Mouse (Mus musculus) kidney, adult 18-20 months (tissue): ENCODE results near the gene Neurod6.
"Not testable (repeated sequence)": the region's sequence is repeated elsewhere in the genome, so short reads cannot be mapped to it uniquely, and the experiment has no call there.

Experiments used
- DNase-seq: peaks from one replicate; pipeline ENCODE4 v3.0.0; 2021

Gene Neurod6

DNA sequence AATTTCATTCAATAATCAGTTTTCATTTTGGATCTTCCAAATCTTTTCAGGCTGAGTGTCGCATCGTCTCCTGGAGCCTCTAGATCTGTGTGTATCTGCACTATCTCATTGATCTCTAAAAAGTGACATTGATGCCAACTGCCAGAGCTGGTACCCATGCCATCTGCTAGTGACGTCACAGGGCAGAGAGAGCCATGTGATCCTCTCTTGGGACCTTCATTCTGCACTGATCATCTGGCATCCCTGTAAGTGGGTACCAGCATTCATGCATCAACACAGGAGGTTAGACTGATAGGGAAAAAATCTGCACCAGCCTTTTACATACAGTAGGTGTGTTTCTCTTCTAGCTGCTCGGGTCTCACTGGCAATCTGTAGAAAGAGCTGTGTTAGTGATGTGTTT, at the start of gene Neurod6:
Gene Neurod6 (minus strand): TSS at position 290 of the 400 bp plus-strand sequence.
- no peak for DNase-seq

DNA sequence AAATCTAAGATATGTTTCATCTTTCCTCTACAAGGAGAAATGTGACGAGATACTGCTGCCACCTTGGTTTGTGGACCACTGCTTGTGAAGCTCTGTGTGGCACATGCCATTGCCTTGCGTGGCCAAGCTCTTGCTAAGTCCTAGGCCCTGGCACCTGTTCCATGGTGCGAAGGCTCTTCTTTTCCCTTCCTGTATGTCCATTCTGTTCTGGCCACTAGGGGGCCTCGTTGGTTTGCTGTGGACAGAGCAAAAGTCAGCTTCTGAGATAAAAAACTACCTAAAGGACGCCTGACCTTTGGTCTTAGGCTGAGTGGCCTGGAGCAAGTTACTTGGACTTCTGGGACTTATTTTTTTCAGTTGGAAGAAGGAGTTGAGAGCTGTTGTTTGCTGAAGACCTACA, 36.1 kb upstream of the Neurod6 start:
- peak; percentile 48 for DNase-seq

DNA sequence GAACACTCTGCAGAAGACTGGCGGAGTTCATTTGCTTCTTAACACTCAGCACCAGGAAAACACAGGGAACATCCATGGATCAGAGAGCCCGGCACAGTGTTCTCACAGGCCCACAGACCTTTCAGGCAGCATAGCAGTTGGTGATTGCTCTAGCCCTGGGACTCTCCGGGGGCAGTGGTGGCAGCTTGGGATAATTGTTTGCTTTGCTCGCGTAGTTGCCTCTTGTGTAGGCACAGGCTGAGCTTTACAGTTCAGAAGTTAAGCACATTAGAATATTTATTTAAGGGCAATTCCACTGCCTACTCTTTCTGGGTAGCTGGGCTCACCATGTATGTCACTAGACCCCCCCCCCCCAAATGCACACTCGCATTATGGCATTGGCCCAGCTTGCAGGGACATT, 34.4 kb upstream of the Neurod6 start:
- DNase-seq: no peak

DNA sequence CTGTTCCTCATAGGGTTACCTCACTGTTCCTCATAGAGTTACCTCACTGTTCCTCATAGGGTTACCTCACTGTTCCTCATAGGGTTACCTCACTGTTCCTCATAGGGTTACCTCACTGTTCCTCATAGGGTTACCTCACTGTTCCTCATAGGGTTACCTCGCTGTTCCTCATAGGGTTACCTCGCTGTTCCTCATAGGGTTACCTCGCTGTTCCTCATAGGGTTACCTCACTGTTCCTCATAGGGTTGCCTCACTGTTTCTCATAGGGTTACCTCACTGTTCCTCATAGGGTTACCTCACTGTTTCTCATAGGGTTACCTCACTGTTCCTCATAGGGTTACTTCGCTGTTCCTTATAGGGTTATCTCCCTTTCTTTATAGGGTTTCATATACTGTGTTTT, 29.9 kb upstream of the Neurod6 start:
- DNase-seq: not testable (repeated sequence)

DNA sequence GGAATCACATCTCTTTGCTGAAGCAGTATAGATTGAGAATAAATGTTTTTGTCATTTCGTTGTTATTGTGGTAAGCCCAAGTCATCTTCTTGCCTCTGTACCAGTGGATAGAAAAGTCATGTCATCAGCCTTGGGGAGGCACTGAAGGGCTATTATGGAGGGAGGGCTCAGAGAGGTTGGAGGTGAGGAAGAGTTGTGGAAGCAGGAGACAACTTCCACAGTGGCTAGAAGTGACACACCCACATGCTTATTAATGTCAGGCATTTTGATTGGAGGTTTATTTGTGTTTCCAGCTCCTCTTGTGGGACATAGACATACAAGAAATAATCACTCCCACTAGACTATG, 23.7 kb upstream of the Neurod6 start:
- no peak for DNase-seq

DNA sequence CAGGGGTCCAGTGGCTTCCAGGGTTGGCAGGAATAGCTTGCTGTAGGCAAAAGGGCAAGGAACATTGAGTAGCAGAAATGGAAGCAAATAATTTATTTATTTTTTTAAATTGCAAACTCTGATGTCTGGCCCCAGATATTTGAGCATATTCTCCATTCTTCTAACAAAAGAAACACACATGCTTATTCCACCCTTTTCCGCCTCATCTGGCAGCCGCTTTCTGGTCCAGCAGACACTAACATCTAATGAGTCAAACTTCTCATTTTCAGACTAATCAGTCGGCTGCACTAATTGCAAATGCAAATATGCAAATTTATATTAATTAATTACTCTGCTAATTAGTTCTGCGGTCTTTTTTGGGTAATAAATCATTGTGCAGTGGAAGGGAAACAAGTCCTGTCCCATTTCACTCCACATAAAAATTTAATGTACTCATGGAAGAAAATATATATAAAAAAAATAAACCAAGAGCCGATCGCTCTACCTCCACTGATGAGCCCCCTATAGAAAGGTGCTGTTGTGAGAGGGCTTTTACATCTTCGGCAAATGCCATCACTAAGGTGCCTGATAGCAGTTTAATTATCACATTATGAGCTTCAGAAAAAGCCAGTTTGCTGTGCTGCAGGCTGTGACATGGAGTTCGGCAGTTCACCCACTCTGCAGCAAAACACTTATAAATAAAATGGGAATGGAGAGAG, 23.1 kb upstream of the Neurod6 start:
- no peak for DNase-seq

DNA sequence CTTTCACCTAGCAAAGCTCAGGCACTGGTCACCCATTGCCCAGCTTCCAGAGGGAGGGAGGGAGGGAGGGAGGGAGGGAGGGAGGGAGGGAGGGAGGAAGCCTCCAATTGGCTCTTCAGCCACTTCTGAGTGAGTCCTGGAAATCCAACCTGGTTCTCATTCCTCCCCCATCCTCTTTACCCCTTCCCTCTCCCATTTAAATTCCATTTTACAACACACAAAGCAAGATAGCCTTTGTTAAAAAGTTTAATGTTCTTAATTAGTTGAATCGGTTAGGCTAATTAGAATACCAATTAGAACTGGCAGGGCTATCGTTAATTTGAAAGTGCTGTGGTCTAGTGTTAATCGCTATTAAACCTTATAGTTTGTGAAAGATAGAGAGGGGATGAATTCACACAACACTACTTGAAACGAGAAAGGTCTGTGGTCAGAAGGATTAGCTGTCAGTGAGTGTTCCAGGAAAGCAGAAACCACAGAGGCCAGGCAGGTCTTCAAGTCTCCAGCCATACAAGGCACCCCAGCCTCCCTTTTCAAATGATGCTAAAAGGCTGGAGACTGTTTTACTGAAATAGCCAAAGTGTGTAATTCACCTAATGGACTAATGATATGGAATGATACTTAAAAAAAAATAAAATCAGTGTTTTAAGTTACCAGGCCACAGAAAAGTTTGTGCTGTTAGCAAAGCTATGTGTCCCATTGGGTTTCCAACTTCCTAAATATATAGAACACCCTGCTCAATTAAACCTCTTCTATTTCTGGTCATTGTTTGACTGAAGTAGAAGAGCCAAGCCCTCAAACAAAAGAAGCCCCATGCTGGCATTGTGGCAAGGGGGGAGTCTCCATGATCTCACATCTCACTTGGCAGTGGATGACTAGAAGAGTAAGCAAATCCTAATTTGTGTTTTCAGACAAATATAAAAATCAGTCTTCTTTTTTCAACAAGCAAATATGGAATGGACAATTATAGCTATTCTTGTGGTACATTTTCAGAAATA, 19.6 kb upstream of the Neurod6 start:
- DNase-seq: no peak

DNA sequence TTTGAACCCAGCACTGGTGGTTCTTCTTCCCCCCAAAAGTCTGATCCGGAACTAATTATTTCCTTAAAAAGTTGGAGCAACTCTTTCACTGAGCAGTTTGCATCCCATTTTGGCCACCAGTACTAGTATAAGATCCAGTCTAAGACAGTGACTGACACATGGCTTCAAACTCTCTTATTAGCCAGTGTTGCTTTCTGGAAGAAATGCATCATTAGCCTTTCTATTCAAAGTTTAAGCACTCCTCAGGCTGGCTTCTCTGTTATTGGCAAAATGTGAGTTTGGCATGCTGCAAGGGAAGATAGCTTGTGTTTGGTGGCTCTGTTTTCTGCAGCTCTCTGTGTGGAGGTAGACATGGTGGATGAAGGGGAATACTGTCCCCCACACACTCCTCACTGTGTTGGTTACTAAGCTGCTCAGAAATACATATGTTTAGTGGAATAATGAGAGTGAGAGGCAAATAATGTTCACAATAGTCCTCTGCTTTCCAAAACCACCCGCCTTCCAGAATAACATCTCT, 9.0 kb upstream of the Neurod6 start:
- DNase-seq: no peak

DNA sequence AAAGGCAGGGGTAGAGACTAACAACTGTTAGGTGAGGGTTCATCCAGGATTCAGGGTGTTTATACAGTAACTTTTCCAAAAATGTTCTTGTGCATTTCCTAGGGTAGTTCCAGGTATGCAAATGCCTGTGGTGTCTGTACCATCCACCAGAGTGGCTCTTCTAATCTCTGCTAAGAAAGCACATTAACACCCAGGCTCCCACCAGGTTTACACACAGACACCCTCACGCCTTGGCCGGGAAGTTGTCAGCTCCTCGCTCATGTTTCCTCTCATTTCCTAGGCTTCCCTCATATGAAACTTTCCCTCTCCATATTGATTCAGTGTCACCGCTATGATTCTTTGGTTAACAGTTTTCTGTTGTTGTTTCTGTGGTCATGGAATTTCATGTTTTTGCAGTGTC, 2.4 kb upstream of the Neurod6 start:
- no peak for DNase-seq

DNA sequence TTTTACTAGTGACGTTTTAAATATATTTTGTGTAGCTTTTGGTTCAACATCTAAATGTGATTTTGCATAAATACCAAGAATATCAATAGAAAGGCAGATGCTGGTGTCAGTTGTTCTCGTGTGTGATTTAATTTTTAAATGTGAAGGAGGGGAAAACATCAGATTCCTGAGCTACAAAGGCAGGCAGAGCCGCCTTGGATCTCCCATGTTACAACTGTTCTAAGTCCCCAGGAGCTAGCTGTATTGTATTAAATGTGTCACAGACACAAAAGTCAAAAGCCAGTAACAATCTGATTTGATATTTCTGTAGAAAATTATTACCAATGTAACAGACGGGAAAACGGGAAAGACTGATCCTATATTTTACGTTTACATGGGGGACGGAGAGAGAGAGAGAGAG, 1.8 kb upstream of the Neurod6 start:
- DNase-seq: no peak

DNA sequence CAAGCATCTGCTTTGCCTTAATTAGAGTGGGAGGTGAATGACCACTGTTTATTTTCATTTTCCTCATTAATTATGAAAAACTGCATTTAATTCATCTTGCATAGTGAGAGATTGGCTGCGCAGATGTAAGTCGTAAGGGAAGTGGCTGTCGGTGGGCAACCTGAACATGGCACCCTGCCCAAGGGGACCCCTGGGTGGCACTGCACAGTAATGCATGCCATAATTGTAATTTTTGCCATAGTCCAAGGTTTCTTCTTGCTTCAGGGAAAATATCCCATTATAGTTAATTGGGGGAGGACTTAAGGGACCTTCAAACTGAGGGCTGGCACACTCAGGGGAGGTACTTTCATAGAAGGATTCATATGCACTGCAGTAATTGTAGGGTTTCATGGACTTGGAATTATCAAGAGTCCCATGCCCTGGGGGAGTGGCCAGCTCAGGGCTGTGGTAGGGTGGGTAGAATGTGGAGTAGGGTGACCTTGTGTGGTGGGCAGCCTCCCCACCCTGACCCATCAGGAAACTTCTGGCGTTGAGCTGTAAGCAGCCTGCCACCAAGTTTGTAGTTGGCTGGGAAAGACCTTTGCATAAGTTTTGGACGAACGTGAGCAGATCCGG, 2.4 kb downstream of the Neurod6 start:
- no peak for DNase-seq

DNA sequence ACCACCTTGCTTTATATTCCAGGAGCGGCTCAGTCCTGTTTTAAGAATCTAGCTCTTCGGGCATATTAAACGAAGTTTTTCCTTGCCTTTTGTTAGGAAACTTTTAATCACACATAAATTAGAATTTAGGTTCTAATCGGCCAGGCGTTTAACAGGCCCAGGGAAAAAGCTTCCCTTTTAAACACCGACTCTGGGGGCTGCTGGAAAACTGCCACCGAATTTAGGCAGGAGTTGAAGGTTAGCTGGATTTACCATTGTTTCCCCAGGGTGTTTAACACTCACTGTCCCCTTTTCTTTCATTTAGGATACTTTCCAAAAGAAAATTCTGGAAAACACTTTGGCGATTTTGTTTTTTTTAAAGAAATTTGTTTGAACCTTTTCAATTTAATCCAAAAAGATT, 3.7 kb downstream of the Neurod6 start:
- DNase-seq: no peak

DNA sequence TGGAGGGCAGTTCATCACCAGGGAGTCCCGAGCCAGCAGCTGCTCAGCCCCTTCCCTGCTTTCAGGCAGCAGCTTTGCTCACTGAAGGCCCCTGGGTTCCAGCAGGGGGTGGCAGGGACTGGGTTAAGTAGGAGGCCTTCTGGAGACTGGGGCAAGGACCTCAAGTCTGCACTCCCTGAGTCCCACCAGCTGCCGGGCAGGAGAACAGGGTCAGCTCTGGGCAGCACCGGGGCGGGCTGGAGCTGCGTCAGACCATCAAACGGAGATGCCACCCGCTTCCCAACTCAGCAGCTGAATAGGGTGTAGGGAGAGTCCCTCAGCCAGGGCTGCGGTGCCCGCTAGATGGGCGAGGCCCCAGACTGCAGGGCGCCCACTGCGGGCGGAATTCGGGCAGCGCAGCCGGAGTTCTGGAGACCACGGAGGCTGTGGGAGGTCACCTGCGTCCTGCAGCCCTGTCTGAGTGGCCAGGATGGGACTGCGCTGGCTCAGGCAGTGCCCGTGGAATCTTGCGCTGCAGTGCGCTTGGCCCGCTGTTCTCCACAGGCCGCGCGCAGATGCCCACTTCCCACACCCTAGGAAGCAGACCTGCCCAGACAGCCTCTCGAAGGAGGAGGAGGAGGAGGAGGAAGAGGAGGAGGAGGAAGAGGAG, 4.3 kb downstream of the Neurod6 start:
- no peak for DNase-seq

DNA sequence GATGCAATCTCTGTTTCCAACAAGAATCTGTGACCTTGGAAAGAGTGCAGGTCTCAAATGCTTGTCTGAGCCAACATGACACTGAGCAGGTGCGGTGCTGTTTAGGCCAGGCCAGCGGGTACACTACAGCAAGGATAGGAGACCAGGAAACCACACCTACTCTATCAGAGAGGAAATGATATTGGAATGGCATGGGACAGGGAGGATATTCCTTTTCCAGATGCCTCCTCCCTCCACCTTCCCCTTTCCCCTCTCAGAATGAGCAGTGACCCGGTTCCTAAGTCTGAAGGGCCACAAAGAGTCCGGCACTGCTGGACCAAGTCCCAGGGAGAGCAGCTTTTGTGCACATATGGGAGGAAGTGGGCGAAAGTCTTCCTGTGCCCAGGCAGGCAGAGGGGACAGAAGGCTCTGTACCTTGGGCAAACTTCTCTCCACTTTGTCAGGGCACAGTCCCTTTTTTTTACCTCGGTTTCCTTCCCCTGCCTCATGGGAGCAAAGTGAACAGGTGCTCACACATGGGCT, 4.9 kb downstream of the Neurod6 start:
- DNase-seq: no peak

DNA sequence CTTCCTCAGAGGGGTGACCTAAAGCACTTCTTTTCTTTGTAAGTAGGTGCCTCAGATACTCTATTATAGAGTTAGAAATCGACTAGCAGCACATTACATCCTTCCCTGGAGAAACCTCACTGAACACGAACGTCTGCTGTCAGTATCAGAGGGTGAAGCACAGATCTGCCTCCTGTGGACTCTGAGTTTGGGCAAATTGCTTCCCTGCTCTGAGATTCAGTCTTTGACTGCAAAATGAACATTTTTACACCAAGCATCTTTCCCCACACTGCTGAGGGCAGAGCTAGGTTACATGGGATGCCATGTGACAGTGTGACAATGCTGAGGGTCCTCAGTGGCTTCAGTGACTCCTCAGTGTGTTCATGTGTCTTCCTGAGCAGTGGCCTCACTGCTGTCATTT, 13.3 kb downstream of the Neurod6 start:
- no peak for DNase-seq

DNA sequence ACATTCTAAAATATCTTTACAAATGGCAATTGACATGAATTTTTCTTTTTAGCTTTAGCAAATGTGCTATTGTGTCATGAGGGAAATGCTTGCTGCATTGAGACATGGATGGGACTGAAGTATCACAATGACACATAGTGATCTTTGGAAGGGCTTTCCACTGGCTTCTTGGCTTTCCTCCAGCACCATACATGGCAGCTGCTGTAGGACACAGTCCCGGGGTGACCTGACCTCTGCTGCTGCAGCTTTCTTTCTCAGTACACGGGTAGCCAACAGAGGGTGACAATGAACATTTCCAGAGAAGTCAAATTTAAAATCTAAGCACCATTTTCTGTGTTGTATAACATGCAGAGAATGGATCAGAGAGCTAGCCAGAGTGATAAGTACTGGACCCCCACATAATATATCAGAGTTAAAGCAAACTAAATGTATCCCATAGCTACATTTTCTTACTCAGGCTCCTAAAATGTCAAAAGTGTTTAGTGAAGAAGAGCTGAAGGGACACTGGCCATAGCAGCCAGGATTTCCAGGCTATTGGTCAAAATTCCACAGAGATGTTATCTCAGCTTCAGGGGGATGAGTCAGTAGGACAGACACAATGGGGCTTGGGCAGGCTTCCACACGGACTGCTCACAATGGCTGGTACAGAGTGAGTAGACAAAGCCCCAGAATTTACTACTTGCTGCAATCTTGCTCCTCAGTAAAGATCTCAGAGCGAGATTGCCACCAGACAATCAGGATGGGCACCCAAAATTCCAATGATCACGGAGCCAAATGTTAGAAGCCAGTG, 19.7 kb downstream of the Neurod6 start:
- DNase-seq: no peak

DNA sequence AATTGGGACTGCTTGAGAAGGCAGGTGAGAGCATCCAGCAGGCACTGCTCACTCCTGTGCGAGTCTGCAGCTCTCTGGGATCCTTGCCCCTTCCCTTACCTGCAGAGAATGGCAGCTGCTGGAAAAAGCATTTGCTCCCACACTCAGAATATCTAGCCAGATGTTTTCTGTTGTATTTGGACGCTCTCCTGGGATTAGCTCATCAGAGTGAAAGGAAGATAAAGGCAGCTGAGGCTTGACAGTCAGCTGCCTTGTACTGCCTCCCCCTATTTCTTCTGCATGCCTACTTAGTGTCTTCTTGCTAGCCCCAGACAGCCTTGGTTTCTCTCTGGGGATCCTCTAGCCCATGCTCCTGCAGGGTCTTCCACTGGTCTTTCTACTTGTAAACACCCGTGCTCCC, 31.1 kb downstream of the Neurod6 start:
- no peak for DNase-seq

DNA sequence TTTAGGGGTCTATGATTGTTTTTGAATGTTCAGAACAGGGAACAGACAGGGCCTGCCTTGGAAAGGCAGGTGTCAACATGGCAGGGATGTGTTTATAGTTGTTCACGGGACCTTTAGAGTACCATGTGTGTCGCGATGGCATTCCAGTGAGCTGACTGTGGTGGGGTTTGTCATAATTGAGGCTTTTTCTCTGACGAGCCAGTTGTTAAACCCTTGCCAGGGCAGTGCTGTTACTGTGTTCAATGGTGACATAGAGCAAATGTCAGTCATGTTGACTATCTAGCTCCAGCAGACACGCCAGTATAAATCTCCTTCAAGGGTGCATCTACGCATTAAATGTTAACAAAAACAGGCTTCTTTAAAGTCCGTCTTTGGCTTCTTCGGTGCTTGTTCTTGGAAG, 31.5 kb downstream of the Neurod6 start:
- DNase-seq: no peak

DNA sequence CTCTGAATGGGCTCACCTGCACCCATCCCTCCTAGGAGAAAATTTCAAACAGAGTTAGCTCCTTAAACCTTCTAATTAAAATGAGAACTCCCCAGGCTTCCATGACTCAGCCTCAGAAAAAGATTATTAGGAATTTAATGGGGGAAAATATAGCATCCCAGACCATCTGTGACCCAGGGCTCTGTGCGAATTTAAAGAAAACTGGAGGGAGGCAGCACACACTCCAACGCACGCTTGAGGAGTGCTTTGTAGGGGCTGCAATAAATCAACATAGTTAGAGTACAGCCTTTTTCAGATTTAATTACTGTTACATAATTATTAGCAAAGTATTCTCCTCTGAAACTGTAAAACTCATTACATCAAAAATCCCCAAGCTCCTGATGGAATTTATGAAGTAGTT, 32.2 kb downstream of the Neurod6 start:
- no peak for DNase-seq

DNA sequence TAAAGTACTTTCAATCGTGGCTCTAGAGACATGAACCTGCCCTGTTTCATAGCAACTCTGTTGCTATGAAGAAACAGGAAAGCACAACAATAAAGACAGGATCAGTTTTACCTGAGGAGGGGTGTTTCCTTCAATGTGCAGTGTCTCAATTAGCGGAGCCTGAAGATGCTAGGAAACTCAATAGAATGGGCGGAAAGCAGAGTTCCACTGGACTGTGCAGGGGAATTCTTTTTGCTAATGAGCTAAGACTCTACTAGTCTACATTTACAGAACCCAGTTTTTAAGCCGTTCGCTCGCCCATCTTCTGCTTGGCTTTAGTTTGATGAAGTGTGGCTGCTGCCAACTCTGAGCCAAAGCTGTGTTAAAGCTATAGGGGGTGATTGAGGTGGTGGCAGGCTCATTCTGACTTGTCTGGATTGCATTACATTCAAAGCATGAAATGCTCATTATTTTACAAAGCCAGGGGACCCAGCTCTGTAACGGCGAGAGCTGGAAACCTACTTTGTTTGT, 33.2 kb downstream of the Neurod6 start:
- no peak for DNase-seq

DNA sequence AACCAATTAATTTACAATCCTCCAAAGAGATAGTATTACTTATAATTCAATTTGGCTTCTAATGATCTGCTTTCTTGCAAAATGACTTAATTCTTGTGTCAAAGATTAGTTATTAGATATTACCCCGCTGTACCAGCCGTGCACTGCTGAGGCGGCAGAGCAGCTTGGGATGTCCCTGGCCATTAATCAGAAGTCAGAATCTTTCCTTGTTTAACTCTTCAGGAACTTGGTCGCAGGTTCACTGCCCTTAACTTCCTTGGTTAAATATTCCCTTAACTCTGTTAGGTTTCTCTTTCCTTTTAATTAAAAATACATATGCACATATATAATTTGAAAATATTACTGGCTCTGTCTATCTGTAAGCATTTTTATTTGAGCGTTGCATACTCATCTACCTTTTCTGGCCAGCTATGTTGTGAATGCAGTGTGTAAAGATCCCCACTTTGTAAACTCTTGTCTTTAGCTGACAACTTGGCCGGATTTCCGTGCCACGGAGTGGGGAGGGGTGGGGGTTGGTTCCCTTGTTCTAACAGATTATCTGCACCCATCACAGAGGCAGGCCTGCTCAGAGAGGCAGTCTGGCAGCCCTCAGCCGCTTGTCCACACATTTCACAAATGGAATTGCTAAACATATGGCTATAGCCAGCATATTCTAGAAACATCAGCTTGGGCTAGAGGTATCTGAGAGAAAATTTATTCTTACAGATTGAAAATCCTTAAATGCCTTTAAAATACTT, 34.1 kb downstream of the Neurod6 start:
- no peak for DNase-seq
